In the genomic region with DNA sequence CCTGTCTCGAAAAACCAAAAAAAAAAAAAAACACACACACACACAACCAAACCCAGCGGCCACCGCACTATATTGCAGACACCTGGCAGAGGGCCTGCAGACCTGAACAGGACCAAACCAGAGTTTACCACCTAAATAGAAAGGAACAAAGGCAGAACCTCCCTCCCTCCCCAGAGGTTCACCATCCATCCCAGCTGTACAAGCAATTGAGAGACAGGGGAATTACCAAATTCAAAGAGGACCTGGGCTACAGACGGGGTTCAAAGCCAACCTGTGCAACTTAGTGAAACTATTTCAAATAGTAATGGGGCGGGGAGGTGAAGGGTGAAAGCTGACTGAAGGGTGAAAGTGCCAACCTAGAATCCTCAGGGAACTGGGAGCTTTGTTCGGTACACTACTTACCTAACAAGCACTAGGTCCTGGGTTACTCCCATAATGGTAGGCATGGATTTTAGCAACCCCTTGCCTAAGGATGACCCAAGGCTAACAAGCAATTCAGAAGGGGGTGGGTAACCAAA, we compare ENCODE assay signal across 8 mouse cellular contexts. TPM values are rescaled to one million over a fixed set of nuclear protein-coding genes. Genes with fewer than 3 reads are reported as not detected.
DNase-seq lines count a peak whose midpoint lies in the region; ATAC-seq lines count a peak whose summit lies in the region.

No protein-coding gene starts in this region.

- no peaks in the 10 kb centered on the region for H3K27me3 ChIP-seq in neural tube, embryonic 11.5 days (ENCODE audit: control insufficient read depth, insufficient read depth, low read length)
- H3K27me3 ChIP-seq in limb, embryonic 15.5 days: no peaks in the 10 kb centered on the region

- H3K4me2 ChIP-seq in neural tube, embryonic 11.5 days (ENCODE audit: low read depth): peak overlapping the region; percentile 69
- peak overlapping the region; percentile 64 for H3K4me2 ChIP-seq in limb, embryonic 15.5 days

- no peak for ATAC-seq in neural tube, embryonic 11.5 days (ENCODE audit: insufficient read depth, low FRiP score, low TSS enrichment)
- ATAC-seq in limb, embryonic 15.5 days (ENCODE audit: insufficient number of reproducible peaks, low FRiP score, low TSS enrichment, low read depth): no peak
- no peak for ATAC-seq in granulocyte monocyte progenitor cell, adult 5-6 weeks (replicated peaks; ENCODE audit: poor library complexity, severe bottlenecking)

- H3K4me1 ChIP-seq in neural tube, embryonic 11.5 days (ENCODE audit: control insufficient read depth, insufficient read depth, low read length): peaks cover 12% of the 10 kb centered on the region
- peaks cover 31% of the 10 kb centered on the region for H3K4me1 ChIP-seq in limb, embryonic 15.5 days

- DNase-seq in adrenal gland, adult 2 months: peak; percentile 36
- no peak for DNase-seq in adrenal gland, adult 18-20 months (ENCODE audit: low spot score in 2 of 2)
- no peak for DNase-seq in neural tube, embryonic 11.5 days (ENCODE audit: low spot score)
- no peak for DNase-seq in neural tube, embryonic 10.5 days (ENCODE audit: extremely low spot score, low spot score)
- no peak for DNase-seq in natural killer cell, adult 2 months (ENCODE audit: low spot score in 2 of 2)
- DNase-seq in retina, postnatal 1 day: no peak

- peaks cover 17% of the 10 kb centered on the region for H3K36me3 ChIP-seq in neural tube, embryonic 11.5 days (ENCODE audit: control insufficient read depth, insufficient read depth, low read length)
- peaks cover 35% of the 10 kb centered on the region for H3K36me3 ChIP-seq in limb, embryonic 15.5 days

- H3K27ac ChIP-seq in neural tube, embryonic 11.5 days (ENCODE audit: low read depth, low read length): no peak overlapping the region
- peak overlapping the region; percentile 59 for H3K27ac ChIP-seq in limb, embryonic 15.5 days

- 81% methylated on average over 6 of the region's 6 CpGs for WGBS in neural tube, embryonic 11.5 days
- WGBS in limb, embryonic 15.5 days: 56% methylated on average over 6 of the region's 6 CpGs

- H3K9me3 ChIP-seq in neural tube, embryonic 11.5 days (ENCODE audit: control insufficient read depth, low read length): no peaks in the 10 kb centered on the region
- no peaks in the 10 kb centered on the region for H3K9me3 ChIP-seq in limb, embryonic 15.5 days

- no peak overlapping the region for H3K9ac ChIP-seq in neural tube, embryonic 11.5 days (ENCODE audit: low read length)
- no peak overlapping the region for H3K9ac ChIP-seq in limb, embryonic 15.5 days

- peak overlapping the region; percentile 88; the same call in 1 of the 2 replicates for H3K4me3 ChIP-seq in neural tube, embryonic 11.5 days (ENCODE audit: low read depth, low read length)
- H3K4me3 ChIP-seq in limb, embryonic 15.5 days: peak overlapping the region; percentile 81

RNA-seq across cellular contexts. Expression of gene Gtf2i, which starts 2.6 kb away (rescaled TPM):
- total RNA-seq in adrenal gland, adult 2 months (2021): 100 to 1,000 TPM; 239 to 244 TPM
- polyA plus RNA-seq in adrenal gland, adult 2 months (2012; rRNA removed): 104 and 110 TPM in 2 replicates
- total RNA-seq in adrenal gland, adult 18-20 months (2021): 100 to 1,000 TPM; 170 to 215 TPM
- polyA plus RNA-seq in neural tube, embryonic 11.5 days (2014; fragmentation: Nextera tagmentation; extraction: Ambion mirVana): 193 and 196 TPM in 2 replicates
- polyA plus RNA-seq in limb, embryonic 15.5 days (2015; fragmentation: Nextera tagmentation; extraction: Ambion mirVana): 164 and 170 TPM in 2 replicates
- total RNA-seq in granulocyte monocyte progenitor cell, adult 5-6 weeks (2014; fragmentation: Nextera tagmentation): 139 and 142 TPM in 2 replicates
- 49.9 and 63.1 TPM in 2 replicates for total RNA-seq in granulocyte monocyte progenitor cell, adult 5-6 weeks (2017)
